Mouse (Mus musculus): ENCODE results near the gene Kmt2b. TPM values are rescaled to one million over a fixed set of nuclear protein-coding genes. Genes with fewer than 3 reads are reported as not detected.
A peak's percentile ranks its signal among the peaks of the same experiment; 100 is the strongest.

Kmt2b gene
- polyA plus RNA-seq, 1 experiment from 2014 or later = 9.3 TPM

DNA sequence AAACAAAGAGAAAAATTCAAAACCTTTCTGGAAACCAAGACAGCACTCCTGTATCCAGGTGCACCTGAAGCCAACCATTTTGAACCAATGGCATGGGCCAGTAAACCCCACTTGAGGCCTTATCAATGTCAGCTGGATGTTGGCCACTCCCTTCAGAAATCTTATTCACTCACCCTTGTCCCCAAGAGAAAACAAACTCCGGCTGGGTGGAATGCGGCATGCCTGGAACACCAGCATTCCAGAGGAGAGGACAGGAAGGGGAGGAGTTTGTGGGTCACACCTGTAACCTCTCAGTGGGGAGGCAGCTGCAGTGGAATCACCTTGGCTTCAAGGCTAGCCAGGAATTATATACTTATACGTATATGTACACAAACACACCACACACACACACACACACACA, 14.1 kb upstream of the Kmt2b start:
- no peak for DNase-seq (ENCODE audit: low spot score)

DNA sequence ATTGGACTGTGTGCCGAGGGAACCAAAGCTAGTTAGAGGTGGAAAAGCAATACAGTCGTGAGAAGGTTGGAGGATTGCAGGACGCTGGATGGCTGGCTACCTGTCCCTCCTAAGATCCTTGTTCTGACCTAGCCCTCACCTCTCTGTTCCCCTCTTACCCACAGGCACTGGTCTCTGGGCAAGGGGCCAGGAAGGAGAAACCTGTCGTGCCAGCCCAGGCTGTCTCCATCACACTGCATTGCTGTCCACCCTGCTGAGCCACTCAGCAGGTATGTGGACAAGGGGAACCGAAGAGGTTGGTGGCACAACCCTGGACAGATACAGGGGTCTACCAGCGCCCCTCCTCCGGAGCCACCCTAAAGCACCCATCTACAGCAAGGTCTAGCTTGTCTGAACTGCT, 12.1 kb upstream of the Kmt2b start:
- DNase-seq (ENCODE audit: low spot score) = no peak

DNA sequence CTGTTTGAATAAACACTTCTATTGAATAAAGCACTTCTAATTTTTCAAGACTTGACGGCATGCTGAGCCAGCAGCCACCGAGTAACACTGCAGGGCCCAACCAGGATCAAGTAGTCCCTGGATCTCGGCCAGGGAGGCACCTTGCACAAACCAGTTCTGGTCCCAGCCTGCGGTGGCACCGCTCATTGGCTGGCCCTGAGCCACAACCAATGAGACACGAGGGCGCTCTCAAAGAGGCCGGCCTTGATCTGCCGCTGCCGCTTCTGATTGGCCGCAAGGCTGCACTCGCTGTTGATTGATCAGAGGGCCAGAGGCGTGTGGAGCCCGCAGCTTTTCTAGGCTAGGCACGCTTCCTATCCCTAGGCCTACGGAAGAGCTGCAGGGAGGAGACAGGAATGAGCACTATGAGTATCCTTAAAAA, 11.4 kb upstream of the Kmt2b start:
- peak; percentile 79 for DNase-seq (ENCODE audit: low spot score)

DNA sequence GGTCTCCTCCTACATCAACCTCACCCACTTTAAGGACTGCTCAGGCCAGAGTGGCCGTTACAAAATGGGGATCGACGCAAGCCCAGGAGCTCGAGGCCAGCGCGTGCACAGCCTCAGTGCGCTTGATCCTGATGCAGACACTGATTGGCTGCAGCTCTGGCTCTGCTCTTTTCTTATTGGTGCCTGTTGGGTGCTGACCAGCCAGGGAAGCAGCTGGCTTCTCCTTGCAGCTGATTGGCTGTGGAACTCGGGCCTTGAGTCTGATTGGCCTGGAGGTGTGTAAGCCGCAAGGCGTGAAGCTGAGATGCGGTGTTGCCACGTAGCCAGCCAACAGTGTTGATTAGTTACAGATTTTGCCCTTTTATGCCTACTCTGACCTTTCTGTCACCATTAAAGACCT, 10.3 kb upstream of the Kmt2b start, which contains the start of gene Zbtb32:
Gene Zbtb32 (minus strand): TSS at position 124 of the 400 bp plus-strand sequence.
- DNase-seq (ENCODE audit: low spot score) = no peak

DNA sequence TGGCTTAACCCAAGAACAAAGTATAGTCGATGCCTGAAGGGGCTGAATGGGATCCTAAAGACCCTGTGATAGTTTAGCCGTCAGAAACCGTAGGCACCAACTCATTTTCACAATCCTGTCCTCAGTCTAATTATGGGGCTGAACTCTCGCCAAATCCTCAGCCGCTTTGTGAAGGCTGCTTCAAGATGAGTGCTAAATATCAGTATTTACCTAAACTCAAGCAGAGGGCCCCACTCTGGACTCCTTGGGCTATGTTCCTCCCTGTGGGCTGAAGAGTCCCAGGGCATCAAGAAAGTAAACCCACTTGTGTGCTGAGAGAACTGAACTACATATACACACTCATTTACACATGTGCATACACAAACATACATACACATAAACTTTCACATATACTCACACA, 8.3 kb upstream of the Kmt2b start:
- DNase-seq (ENCODE audit: low spot score) = no peak

DNA sequence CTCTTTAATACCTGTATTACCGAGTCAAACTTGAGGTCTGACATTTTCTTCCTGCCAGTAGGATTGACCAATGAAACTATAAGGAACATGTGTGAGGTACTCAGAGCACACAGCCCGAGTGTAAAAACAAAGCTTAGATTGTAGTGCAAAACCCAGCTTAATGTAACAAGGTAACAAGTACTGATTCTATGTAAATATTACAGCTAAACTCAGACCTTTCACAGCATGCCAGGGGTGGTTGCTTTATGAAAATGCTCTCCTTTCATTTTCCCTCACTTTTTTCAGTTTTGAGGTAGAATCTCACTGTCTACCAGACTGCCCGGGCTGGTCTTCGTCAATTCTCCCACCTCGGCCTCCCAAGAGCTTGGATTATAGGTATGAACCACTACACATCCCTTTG, 7.6 kb upstream of the Kmt2b start:
- no peak for DNase-seq (ENCODE audit: low spot score)

DNA sequence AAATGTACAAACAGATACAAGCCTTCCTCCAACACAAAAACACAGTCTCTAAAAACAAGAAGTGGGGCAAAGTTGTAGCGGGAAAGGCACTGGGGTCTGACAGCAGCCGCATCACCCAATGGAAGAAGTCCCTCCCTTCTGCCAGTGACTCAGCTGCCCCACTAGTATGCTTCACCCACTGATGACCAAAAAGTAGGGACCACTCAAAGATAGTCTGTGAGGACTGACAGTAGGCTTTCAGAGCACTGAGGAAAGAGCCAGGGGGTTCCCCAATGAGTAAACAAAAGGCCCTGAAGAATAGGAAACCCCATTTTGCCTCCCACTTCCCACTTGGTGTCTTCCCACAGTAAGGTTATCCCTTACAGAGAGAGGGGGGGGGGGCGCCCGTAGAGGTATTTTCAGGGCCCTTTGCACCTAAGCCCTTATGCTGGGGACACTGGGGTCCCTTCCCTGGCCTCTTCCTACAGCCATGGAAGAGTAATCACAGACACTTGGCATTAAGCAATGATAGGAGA, 6.0 kb upstream of the Kmt2b start:
- DNase-seq (ENCODE audit: low spot score) = no peak

DNA sequence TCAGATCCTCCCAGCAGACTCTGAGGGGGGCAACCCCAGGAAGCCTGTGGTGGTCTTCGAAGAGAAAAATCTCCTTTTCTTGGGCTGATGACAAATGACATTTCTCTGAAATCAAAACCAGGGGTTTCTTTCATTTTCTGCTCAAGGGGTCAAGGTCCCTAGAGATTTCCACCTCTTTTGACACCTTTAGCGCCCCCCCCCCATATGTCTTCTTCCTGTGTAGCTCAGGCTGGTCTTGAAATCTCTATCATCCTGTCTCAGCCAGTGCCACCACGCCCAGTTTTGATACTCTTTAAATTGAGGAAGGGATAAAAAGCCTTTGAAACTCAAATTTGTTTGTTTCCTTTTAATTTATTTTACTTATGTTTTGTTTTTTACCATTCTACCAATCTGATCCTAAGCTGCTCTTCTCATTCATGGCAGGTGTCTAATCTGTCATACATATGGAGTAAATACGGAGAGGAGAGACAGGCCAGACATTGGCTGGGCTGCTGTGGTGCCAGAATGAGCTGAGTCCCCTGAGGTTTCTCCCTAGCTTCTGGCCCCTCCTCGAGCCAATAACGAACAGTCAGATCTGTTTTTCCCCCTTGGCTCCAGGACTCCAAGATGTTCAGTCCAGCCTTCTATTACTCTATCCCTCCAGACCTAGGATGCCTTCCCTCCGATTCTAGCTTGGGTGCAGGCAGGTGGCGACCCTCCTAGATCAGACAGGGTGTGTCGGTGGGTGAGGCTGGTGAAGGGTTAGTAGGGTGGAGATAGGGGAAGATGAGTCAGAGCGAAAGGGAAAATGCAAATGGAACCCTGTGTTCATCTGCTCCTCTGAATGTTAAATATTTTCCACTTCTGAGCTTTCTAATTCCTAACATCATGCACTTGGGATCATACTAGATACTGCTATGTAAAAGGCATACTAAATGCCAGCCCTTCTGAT, 5.3 kb upstream of the Kmt2b start:
- no peak for DNase-seq (ENCODE audit: low spot score)

DNA sequence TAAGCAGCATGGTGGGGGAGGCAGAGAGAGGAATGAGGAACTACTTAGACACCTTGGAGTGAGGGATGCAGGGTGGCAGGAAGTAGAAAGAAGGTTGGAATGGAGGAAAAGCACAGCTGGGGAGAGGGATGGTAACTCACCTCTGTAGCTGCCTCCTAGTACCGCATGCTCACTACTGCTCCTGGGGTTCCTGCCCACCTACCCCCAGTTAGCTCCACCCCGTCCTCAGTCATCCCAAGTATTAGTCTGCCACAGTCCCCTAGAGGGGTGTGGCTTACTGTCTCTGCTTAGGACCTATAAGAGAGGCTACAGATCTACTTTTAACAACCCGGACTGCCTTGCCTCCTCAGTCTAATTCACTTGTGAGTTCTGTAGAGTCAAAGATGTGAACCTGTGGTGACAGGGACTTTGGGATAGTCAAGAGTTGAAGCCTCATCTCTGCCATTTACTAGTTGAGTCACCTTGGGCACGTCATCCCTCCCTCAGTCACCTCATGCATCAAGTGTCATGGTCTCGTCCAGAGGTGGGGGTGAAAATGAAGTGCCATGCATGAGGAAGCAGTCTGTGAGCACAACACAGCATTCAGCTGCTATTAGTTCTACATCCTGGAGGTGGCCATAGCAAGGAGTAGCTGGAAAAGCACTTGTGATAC, 4.4 kb upstream of the Kmt2b start:
- DNase-seq (ENCODE audit: low spot score) = no peak

DNA sequence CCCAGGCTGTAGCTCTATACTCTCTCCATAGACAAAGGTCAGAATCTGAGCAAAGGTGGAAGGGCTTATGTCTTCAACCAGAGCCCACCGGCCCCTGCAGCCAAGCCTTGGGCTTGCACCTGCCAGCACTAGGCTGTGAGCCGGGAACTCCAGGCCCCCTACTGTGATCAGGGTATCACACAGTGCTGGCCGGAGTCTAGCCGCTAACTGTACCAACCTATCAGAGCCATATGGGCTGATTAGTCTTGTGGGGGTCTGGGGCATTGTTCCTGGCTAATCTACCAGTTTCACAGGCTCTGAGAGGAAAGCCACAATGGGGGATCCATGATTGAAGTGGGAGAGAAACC, 3.1 kb upstream of the Kmt2b start:
- DNase-seq (ENCODE audit: low spot score) = no peak

DNA sequence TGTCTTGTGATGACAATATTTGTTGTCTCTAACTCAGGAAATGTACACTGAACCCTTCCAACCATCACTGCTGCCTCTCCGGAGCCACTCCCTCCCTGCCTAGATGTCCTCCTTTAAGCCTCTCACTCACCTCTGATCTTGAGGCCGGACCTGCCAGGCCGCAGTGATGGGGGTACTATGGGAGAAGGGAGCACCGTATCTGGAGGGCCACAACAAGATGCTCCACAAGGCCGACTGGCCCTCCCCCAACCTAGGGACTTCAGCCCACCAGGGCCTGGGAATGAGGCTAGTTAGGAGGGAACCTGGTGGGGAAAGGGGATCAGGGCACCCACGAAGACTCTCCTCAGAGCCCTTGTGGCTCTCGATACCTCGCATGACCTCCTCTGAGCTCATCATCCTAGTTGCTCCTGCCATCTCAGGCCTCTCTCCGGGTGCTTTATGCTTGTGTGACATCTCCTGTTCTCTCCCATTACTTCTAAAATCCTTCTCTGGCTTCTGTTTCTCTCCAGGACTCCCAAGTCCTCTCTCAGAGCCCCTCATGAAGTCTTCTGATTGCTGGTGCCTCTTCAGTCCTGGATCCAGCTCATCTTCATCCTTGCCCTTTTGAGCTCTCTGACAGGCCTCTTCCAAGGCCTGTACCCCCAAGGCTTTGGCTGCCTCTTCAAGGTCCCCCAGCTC, 2.5 kb upstream of the Kmt2b start:
- no peak for DNase-seq (ENCODE audit: low spot score)

DNA sequence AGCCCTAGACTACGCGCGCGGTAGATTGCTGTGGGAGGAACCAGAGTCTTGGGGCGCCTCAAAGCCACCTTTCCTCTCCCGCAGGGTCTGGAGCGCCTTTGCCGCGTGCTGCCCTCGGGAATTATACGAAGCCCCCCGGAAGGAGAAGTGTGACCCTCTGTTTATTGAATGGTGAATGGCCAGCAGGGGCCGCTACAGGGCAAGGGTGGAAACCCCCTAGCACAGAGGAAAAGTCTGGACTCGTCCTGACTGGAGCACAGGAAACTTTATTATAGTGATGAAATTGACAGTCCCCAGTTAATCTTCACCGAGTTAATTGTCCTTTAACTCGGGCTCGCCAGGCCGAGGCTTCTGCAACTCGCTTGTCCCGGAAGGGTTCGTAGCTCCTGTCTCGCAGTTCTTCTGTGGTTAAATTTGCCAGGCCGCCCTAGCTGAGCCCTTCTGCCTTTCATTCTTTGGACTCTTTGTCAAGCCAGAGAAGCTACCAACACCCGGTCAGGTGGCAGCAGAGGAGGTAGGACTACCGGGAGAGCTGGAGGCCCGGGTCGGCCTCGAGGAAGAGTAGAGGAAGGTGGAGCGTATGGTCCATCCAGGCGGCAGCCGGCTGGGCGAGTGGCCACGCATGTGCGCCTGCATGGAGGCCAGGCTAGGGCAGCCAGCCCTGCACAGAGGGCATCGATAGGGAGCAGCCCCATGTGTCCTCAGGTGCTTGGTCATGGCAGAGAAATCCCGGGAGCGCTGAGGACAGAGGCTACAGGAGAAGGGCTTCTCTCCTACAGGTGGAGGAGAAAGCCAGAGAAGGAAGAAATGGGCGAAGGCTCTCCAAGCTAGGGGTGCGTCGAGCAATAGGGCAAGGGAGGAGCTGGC, 1.1 kb upstream of the Kmt2b start:
- DNase-seq (ENCODE audit: low spot score) = peak; percentile 80

DNA sequence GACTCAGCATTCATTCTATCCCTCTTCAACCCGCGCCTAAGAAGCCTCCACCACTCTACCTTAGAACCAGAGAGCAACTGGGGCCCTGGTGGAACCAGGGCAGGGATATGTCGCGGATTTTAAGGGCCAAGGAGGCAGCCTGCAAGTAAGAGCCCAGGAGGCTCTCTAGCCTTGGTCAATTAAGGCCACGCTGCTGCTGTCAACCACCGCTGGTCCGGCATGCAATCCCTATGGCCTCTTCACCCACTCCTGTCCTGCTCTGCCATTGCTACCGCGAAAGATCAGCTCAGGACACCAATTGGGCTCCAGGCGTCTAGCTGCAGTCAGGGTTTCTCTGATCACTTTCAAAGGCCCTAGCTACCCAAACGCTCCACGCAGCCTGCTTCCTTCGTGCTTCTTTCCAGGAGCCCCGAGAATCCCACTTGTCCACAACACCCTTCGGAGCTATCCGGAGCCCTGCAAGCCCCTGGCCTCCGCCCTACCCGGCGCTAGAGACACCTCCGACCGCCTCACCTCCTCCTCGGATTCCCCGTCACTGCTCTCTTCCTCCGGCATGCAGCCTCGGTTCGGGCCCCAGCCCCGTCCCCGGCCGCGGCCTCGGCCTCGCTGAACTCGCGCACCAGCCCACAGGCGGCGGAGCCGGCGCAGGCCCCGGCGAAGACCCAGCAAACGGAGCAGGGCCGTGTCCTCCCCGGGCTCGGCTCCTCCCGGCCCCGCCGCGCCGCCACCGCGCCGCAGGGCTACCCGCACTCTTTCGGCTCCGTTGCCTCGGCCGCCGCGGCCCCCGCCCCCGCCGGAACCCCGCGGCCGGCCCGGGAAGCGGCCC, 471 bp downstream of the Kmt2b start:
- no peak for DNase-seq (ENCODE audit: low spot score)

DNA sequence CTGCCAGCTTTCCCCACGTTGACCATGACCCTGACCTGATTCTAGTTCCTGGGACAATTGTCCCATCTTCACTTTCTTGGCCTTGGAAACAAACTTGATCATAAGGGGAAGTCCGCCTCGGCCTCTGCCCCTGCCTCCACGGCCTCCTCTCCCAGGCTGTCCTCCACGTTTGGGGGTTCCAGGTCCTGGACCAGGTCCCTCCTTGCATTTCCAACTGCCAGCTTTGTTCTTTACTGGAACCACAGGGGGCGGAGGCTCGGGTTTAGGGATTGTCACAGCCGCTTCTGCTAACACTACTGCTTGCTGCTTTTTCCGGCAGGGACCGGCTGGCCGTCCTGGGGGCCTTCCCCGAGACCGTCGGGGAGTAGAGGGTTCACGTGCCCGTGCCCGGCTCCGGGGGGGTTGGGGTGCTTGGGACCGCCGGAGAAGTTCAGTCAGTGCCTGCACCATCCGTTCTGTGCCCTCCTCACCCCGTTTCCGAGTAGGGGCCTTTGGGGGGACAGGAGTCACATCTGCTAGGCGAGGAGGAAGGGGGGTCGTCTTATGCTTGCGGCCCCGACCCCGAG, 2.0 kb downstream of the Kmt2b start:
- DNase-seq (ENCODE audit: low spot score) = no peak

DNA sequence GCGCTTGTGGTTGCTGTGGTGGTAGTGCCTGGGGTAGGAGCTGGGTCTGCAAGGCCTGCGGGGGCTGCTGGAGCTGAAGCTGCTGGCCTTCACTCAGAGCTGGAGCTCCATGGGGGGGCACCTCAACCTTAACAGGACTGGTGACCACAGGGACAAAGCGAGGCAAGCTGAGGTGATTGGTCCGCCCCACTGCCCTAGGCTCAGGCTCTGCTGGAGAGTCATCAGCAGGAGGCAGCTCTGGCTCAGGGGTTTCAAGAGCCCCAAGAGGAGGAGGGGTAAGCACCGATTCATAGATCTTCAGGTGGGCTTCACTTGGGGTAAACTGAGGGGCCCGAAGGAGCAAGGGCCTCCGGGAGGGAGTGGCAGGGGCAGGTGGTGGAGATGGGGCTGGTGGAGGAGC, 3.4 kb downstream of the Kmt2b start:
- DNase-seq (ENCODE audit: low spot score) = no peak

DNA sequence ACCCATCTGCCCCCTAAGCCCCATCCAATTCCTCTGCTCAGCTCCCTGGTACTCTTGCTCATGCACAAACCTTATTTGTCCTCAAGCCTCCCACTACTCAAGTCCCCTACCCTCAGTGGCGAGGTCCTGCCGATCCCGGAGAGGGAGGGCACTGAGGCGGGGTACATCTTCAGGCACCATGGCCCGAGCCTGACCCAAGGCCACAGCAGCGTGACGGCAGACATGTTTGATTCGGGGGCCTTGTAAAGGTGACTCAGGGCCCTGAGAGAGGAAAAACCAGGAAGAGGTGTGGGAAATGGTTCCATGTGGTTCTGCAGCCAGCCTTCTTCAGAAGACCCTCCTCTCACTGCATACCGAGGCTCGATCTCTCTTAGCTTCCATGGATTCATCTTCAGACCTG, 4.2 kb downstream of the Kmt2b start:
- no peak for DNase-seq (ENCODE audit: low spot score)

DNA sequence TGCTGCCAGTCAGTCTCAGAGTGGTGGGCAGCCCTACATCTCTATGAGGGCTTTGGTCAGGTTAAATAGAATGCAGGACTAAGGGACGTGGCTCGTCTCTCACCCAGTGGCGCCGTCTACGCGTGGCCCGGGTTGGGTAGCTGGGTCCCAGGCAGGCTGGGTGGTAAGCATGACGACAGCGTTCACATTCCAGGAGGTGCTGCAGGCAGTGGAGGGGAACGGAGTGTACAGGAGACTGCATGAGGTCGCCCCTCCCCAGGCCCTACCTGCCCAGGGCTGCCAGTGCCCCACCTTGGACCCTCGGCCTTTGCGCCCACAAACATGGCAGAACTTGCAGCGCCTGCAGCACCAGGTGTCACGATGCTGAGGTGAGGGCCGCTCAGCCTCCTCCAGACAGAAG, 7.0 kb downstream of the Kmt2b start:
- no peak for DNase-seq (ENCODE audit: low spot score)

DNA sequence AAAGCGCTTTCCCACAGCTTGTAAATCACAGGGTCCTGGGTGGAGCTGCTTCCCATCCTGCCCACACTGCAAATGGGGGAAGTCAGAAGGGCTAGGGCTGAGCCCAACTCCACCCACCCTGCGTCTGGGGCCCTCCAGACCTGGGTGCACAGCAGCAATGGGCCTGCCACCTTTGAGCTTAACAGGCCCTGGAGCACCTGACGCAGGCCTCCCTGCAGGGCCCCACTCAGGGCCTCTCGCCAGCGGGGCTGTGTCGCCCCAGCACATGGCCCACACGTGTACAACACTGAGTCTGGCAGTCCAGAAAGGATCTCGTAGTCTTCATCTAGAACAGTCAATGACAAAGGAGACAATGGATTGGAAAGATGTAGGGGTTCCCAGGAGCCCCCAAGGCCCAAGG, 8.6 kb downstream of the Kmt2b start:
- DNase-seq (ENCODE audit: low spot score) = no peak

DNA sequence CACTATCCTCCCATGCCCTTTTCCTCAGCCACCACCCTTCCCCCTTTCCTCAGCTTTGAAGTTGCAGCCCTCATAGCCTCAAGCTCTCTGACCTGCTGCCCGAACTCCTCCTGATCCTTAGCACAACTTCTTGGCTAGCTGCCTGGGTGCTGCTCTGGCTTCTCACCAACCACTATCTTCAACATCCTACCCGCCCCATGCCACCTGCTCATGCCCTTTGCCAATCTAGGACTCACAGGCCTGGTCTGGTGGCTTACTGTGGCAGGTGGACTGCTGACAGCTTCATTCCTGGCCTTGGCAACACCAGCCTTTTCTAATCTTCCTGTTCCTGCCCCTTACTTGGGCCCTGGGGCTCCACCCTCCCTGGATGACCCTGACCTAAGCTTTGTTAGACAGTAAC, 15.6 kb downstream of the Kmt2b start:
- DNase-seq (ENCODE audit: low spot score) = no peak

DNA sequence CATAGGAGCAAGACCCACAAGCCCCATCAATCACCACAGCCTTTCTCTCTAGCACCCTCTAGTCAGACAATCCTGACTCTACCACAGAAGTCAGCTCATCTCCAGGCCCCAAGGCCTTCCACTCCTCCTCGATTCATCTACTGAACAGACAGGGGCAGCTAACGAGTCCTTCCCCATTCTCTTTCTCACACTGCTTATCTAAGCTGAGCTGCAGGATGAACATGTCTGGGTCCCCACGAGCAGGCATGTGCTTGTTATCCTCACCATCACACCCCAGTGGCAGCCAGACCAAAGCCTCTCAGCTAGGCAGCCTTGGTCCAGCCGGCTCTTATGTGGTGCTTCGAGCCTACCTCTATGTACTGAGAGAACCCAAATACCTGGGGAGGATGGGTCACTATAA, 16.1 kb downstream of the Kmt2b start:
- DNase-seq (ENCODE audit: low spot score) = no peak

Data from thymus, postnatal 0 days (tissue).